Mouse (Mus musculus) naive thymus-derived CD4-positive, alpha-beta T cell, adult 2 months (primary cell): Measurements from ENCODE around the gene Rtkn2.

Experiments
- DNase-seq: peaks from one replicate; pipeline ENCODE4 v3.0.0-alpha.2; 2011; ENCODE audit warnings: low read depth

The Rtkn2 gene

GRCm38 (mm10) chr10:68039641-68040205 is 60.4 kb downstream of the Rtkn2 start:
- DNase-seq: peak; percentile 33

GRCm38 (mm10) chr10:68040394-68040793 is 61.0 kb downstream of the Rtkn2 start:
- DNase-seq: no peak

- no peak for DNase-seq
Measured at GRCm38 (mm10) chr10:68043973-68044372, 64.6 kb downstream of the Rtkn2 start.

- DNase-seq: no peak
Measured at GRCm38 (mm10) chr10:68044864-68045263, 65.5 kb downstream of the Rtkn2 start.

- no peak for DNase-seq
Measured at GRCm38 (mm10) chr10:68048641-68049305, 69.4 kb downstream of the Rtkn2 start.

GRCm38 (mm10) chr10:68050882-68051281 is 71.5 kb downstream of the Rtkn2 start:
- DNase-seq: no peak

GRCm38 (mm10) chr10:68051316-68051933 is 72.1 kb downstream of the Rtkn2 start:
- no peak for DNase-seq

- no peak for DNase-seq
Measured at GRCm38 (mm10) chr10:68052307-68052706, 72.9 kb downstream of the Rtkn2 start.

GRCm38 (mm10) chr10:68054131-68054530 is 74.8 kb downstream of the Rtkn2 start:
- DNase-seq: peak; percentile 78

GRCm38 (mm10) chr10:68054706-68055105 is 75.3 kb downstream of the Rtkn2 start:
- peak; percentile 52 for DNase-seq

- DNase-seq: no peak
Measured at GRCm38 (mm10) chr10:68057841-68058240, 78.5 kb downstream of the Rtkn2 start.

- no peak for DNase-seq
Measured at GRCm38 (mm10) chr10:68058378-68058777, 79.0 kb downstream of the Rtkn2 start.

- DNase-seq: no peak
Measured at GRCm38 (mm10) chr10:68060590-68061248, 81.3 kb downstream of the Rtkn2 start.

- DNase-seq: no peak
Measured at GRCm38 (mm10) chr10:68061249-68061615, 81.9 kb downstream of the Rtkn2 start.

GRCm38 (mm10) chr10:68063806-68064545 is 84.6 kb downstream of the Rtkn2 start:
- no peak for DNase-seq

GRCm38 (mm10) chr10:68064571-68064970 is 85.2 kb downstream of the Rtkn2 start:
- DNase-seq: no peak

GRCm38 (mm10) chr10:68066173-68066572 is 86.8 kb downstream of the Rtkn2 start:
- DNase-seq: peak; percentile 27

- no peak for DNase-seq
Measured at GRCm38 (mm10) chr10:68067961-68068360, 88.6 kb downstream of the Rtkn2 start.

- no peak for DNase-seq
Measured at GRCm38 (mm10) chr10:68068426-68068825, 89.1 kb downstream of the Rtkn2 start.

GRCm38 (mm10) chr10:68071041-68071440 is 91.7 kb downstream of the Rtkn2 start:
- no peak for DNase-seq

- no peak for DNase-seq
Measured at GRCm38 (mm10) chr10:68072626-68073025, 93.3 kb downstream of the Rtkn2 start.

GRCm38 (mm10) chr10:68074291-68074690 is 94.9 kb downstream of the Rtkn2 start:
- DNase-seq: no peak
